Mouse (Mus musculus) 3134 (cell line): Measurements from ENCODE around the gene Nrarp.

ENCODE experiments used
- DNase-seq: peaks from one replicate; pipeline ENCODE4 v3.0.0-alpha.2; 2011; ENCODE audit warnings: low spot score; ENCODE audit not compliant: insufficient read length; ENCODE audit errors: extremely low read depth

Gene Nrarp

DNA sequence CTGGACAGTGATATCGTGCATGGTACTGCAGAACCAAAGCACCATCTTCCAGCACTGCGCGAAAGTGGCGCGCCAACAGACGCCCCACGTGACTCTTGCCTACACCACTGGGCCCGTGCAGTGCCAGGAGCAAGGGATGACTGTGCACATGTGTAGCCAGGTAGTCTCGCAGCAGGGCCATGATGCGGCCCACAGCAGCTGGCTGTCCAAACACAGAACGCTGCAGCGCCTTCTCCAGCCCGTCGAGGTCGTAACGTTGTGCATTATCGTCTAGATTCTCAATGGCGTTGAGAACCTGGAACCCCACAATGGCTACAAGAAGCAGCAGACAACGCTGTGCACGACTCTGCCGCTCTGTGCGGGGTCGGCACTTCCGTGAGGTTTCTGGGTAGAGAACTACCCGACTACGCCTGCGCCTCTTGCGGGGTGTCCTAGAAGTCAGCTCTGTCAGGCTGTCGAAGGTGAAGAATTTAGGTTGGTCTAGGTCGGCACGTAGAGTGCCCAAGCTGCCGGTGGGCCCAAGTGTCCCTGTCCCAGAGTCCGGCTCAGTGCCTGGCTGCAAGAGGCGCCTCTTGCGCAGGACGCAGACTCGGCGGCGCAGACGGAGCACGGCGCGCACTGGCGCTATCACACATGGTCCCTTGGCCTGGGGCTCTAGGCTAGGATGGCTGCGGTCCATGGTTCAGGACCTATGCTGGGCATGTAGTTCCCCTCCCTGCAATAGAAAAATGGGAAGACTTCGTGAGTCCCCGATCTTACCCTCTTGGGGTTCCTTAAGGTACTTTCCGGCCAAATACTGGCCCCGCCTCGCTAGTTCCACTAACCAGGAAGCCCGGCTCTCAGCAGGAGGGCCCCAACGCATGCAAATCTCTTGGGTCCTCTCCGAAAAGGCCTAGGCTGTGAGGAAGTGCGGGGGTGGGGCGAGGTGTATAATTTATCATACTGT, 14.9 kb downstream of the Nrarp start:
- peak; percentile 60 for DNase-seq

GRCm38 (mm10) chr2:25196172-25196954, 15.8 kb downstream of the Nrarp start, which contains the start of gene Tor4a:
Gene Tor4a (minus strand): TSS chr2:25196886.
- DNase-seq = peak; percentile 89

DNA sequence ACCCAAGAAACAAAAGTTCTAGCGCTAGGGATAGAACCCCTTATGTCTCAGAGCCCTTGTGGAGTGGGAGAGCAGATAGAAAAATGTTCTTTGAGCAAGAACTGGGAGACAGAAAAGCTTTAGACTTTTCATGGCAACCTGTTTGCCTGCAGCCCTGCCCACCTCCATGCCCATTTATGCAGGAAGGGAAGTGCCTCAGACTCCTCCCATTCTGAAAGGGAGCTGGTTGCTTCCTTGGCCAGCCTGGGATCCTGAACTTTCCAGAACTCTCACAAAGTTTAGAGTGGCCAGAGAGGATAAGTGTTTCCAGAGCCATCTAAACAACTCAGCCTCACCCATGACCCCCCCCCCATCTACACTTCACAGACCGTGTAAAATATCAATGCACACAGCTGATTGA, 16.6 kb downstream of the Nrarp start:
- no peak for DNase-seq

DNA sequence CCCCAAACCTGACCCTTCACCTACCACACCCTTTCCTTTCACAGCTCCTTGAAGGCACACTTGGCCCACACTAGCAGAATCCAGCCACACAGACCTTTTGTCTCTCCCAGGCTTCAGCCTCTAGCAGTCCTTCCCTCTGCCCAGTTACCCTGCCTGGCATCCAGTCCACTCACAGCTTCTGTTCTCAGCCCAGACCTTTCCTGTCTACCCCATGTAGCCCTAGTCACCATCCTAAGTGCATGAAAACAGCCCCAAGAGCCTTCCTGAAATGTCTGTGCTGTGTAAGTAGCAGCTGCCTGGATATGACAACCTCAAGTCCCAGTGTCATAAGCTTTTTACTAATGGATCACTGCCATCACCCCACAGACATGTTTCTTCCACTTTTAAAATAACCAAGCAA, 17.4 kb downstream of the Nrarp start:
- DNase-seq = no peak

DNA sequence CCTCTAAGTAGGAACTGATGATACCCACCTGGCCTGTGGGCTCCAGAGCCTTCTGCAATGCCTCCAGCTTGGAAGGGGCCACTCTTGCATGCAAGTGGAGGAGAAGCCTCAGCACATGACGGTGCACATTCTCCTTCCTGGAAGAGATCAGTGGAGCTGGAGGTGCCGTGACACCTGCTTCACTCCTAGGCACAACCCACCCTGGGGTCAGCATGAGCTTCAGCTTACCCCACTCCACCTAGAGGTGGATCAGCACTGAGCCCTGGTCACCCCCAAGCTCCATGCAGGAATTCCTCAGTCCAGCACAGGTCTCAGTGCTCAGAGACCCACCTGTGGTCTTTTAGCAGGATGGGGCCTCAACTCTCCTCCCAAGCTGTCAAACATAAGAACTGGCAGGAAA, 20.1 kb downstream of the Nrarp start:
- DNase-seq = no peak

- no peak for DNase-seq
Measured at GRCm38 (mm10) chr2:25203631-25204214, 23.2 kb downstream of the Nrarp start.

- DNase-seq = no peak
Measured at GRCm38 (mm10) chr2:25207593-25207992, 27.0 kb downstream of the Nrarp start.

DNA sequence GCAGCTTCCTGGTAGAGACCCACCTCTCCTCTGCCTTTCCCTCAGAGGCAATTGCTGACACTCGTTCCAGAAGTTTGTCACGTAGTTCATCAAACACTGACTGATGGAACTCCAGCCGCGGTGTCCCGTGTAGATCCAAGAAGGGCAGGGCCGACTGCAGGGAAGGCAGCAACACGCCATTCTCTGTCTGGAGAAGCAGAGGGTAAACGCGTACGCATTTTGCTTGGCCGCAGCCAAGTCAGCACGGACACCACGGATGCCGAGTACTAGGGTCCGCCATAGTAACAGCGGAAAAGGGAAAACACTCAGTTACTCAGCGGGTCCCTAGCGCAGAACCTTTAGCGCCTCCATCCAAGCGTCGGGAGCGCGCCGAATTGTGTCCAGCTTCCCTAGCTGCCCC, 30.1 kb downstream of the Nrarp start:
- no peak for DNase-seq

- peak; percentile 95 for DNase-seq
Measured at GRCm38 (mm10) chr2:25211121-25211670, 30.6 kb downstream of the Nrarp start, which contains the start of gene Nelfb. Gene Nelfb (minus strand): TSS chr2:25211489.

DNA sequence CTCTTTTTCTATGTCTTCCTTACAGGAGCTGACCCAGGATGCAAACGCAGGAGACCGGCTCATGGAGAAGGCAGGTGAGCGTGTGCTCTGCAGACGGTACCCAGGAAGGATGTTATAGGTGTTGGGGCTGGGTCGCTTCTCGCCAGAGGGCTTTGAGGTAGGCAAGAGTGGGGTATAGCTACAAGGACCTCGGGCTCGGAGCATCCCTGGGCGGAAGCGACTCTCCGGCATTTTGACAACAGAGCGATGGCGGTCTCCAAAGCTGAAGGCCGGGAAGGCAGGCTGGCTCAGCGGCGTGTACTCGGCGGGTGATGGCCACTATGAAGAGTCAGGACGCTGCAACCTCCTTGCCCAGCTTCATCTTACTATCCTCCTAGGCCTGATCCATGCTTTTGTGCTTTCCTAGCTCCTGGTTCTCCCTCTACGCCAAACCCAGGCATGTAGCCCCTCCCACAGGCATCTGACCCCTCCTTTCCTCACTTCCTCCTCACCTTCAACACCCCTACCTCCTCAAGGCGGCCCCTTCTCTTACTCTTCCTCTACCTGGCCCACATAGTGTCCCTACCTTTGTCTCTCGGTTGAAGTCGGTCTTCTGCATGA, 32.8 kb downstream of the Nrarp start:
- no peak for DNase-seq

GRCm38 (mm10) chr2:25214444-25214843, 33.9 kb downstream of the Nrarp start, which contains the start of gene Stpg3:
Gene Stpg3 (minus strand): TSS chr2:25214637.
- DNase-seq = no peak

DNA sequence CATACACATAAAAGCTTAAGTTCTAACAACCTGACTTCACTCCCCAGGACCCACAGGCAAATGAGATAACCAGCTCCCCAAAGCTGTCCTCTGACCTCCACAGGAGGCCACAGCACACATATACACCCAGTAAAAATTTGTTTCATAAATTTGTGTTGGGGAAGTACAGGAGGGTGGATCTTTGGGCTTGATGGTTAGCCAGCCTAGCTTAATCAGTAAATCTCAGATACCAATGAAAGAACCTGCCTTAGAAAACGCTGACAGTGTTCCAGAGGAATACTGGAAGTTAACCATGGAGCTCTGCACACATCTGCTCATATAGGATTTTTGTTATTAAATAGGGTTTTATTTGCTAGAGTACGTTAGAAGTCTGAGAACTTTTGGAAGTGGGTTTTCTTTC, 37.1 kb downstream of the Nrarp start:
- no peak for DNase-seq

DNA sequence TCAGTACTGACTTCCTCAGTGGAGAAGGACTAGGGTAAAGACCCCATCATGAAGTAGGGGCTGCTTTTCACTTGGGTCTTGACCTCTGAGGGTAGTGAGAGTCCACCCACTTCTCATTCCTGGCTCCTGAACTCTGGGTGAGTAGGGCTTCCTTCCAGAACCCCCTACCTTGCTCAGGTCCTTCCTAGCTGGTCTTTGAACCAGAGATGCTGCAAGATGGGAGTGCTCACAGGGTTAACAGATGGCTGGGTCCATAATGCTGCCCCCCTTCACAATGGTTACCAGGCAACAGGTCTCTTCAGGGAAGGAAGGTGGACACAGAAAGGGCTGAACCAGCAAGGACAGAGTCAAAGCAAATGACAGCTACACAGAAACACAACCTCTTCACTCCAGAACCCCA, 37.9 kb downstream of the Nrarp start, which contains the start of gene Fam166a:
TSS of gene Fam166a (plus strand) at position 301 of the 400 bp plus-strand sequence.
- no peak for DNase-seq

- DNase-seq = peak; percentile 28
Measured at GRCm38 (mm10) chr2:25221331-25221772, 40.8 kb downstream of the Nrarp start.

GRCm38 (mm10) chr2:25223681-25224491, 43.3 kb downstream of the Nrarp start:
- peak; percentile 92 for DNase-seq

- DNase-seq = no peak
Measured at GRCm38 (mm10) chr2:25224492-25224765, 43.9 kb downstream of the Nrarp start, which contains the start of gene Tubb4b. Gene Tubb4b (minus strand): TSS chr2:25224702.

DNA sequence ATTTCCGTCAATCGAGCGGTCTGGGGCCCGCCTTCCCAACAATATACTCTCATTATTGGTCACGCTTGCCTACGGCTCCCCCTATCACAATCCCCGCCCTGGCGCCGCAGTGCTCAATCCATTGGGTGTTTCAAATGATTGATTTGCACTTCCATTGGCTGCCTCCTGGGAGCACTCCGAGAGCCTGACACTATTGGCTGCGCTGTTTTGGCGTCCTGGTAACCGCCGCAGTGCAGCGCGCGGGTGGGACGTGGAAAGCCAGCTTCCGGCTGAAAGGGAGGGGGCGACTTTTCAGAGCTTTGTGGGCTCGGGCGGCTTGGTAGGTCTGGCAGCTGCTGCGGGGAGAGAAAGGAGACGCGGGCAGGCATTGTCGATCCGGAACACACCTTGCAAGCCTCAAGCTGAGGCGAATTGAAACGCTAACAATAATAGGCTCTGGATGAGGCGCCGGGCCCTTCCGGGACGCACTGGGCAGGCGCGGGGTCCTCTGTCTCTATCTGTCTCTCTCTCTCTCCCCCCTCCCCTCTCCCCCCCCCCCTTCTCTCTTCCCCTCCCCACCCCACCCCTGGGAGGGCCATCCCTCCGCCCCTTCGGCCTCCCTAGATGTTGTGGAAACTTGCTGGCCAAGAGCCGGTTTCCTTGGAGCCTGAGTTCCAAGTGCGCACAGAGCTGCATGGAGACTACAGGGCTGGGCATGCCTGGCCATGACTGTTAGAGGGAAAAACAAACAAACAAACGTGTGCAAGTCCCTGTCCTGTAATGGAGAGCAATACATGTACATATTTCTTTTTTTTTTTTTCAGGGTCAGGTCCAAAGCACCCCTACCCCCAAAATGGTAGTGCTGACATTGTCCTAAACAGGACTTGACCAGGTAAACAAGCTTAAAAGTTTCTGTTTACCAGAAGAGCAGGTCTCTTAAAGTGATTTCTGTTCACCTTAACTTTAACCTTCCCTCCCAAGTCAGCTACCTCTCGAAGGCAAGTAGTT, 44.5 kb downstream of the Nrarp start:
- DNase-seq = peak; percentile 97

DNA sequence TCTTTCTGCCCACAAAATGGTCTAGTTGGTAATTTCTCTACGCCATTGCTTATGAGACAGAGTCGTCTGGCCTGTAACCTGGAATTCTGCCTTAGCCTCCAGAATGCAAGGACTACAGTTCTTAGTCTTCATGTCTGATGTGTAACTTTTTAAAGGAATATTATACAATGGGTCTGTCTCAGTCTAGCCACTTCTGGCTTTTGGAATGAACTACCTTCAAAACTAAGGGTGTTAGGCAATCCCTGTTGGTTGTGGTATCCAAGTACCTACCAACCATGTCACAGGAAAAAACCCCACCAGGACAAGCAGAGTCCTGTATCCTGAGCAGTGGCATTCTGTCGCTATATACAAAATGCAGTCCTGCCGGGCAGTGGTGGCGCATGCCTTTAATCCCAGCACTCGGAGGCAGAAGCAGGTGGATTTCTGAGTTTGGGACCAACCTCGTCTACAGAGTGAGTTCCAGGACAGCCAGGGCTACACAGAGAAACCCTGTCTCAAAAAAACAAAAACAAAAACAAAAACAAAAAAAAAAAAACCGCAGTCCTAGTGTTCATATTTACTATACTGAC, 45.3 kb downstream of the Nrarp start:
- DNase-seq = no peak
